Mouse (Mus musculus) hindbrain, embryonic 16.5 days (tissue): ENCODE data around the gene Zfp445. TPM values are rescaled to one million over a fixed set of nuclear protein-coding genes. Genes with fewer than 3 reads are reported as not detected.

Source experiments
- ATAC-seq: fragments of 200-750 bp; cut with Nextera tagmentation; 2 replicates; pipeline ENCODE4 v1.8.0; 2017; ENCODE audit warnings: moderate TSS enrichment, moderate library complexity
- H3K27ac ChIP-seq: fragments of 300-500 bp; sonication (generic); 2 replicates; pipeline ENCODE4 v1.5.1; 2014; ENCODE audit warnings: low read depth, mild to moderate bottlenecking, control low read depth, low read length, moderate library complexity
- H3K27me3 ChIP-seq: fragments of 300-500 bp; sonication (generic); replicated peaks from 2 replicates; pipeline ENCODE4 v1.6.1; 2014; ENCODE audit warnings: low read length; ENCODE audit not compliant: control insufficient read depth, insufficient read depth
- H3K36me3 ChIP-seq: fragments of 300-500 bp; sonication (generic); 2 replicates; pipeline ENCODE4 v1.6.1; 2014; ENCODE audit warnings: mild to moderate bottlenecking, low read length, moderate library complexity, mixed read lengths; ENCODE audit not compliant: control insufficient read depth, insufficient read depth
- H3K4me1 ChIP-seq: fragments of 300-500 bp; sonication (generic); 2 replicates; pipeline ENCODE4 v1.6.1; 2014; ENCODE audit warnings: low read depth, low read length; ENCODE audit not compliant: control insufficient read depth, insufficient read depth
- H3K4me2 ChIP-seq: fragments of 300-500 bp; sonication (generic); 2 replicates; pipeline ENCODE4 v1.6.1; 2014; ENCODE audit warnings: mild to moderate bottlenecking, low read length, control low read depth, moderate library complexity
- H3K4me3 ChIP-seq: fragments of 300-500 bp; sonication (generic); 2 replicates; pipeline ENCODE4 v1.5.1; 2014; ENCODE audit warnings: mild to moderate bottlenecking, low read length, control low read depth, moderate library complexity
- H3K9ac ChIP-seq: fragments of 300-500 bp; sonication (generic); 2 replicates; pipeline ENCODE4 v1.6.1; 2014; ENCODE audit warnings: low read depth, mild to moderate bottlenecking, control low read depth, low read length, moderate library complexity
- H3K9me3 ChIP-seq: fragments of 300-500 bp; sonication (generic); 2 replicates; pipeline ENCODE4 v1.6.1; 2014; ENCODE audit warnings: mild to moderate bottlenecking, low read length, moderate library complexity; ENCODE audit not compliant: control insufficient read depth
- WGBS: fragments of 180-500 bp; shearing (Covaris S2); extraction: QIAGEN DNeasy Blood & Tissue Kit; methylation state at CpG from one replicate; pipeline ENCODE4 v1.1.7; 2014; 5-methylcytosine and 5-hydroxymethylcytosine counted together
- polyA plus RNA-seq: library from polyadenylated mRNA; unstranded; fragments of >200 nt; fragmentation: Nextera tagmentation; extraction: Ambion mirVana; gene quantifications from 2 replicates; pipeline ENCODE4 v1.2.1, GENCODE M21; 2015

Zfp445 gene
- polyA plus RNA-seq: 88.3 and 102 TPM in 2 replicates

GRCm38 (mm10) chr9:122865697-122866166 lies at the start of gene Zfp445:
Zfp445 (minus strand) TSS chr9:122866006.
- H3K4me2 ChIP-seq: peak within 1 kb of the TSS; percentile 67
- under 1% methylated on average over 34 of the region's 34 CpGs for WGBS
- H3K9me3 ChIP-seq: peaks cover 10% of the 10 kb centered on the region
- H3K36me3 ChIP-seq: peaks cover 15% of the 10 kb centered on the region
- 0 out of 2 replicates have a peak, but pooled peaks cover 2% of the 10 kb centered on the region for H3K27me3 ChIP-seq
- peak within 1 kb of the TSS; percentile 91 for H3K9ac ChIP-seq
- peak within 1 kb of the TSS; percentile 76 for H3K27ac ChIP-seq
- ATAC-seq: peak; percentile 95
- H3K4me1 ChIP-seq: peaks cover 12% of the 10 kb centered on the region
- peak within 1 kb of the TSS; percentile 84 for H3K4me3 ChIP-seq

GRCm38 (mm10) chr9:122902717-122903535 lies 37.1 kb upstream of the Zfp445 start:
- Histone ChIP-seq H3K9me3 (no peaks in the 10 kb centered on the region), H3K27ac (peak overlapping the region; percentile 20; the same call in 1 of the 2 replicates), H3K36me3 (peaks cover 10% of the 10 kb centered on the region), H3K27me3 (no peaks in the 10 kb centered on the region), H3K4me3 (peak overlapping the region; percentile 55), H3K9ac (peak overlapping the region; percentile 75), H3K4me2 (peak overlapping the region; percentile 70), H3K4me1 (peaks cover 12% of the 10 kb centered on the region)
- WGBS: 13% methylated on average over 32 of the region's 32 CpGs
- ATAC-seq: peak; percentile 99

- H3K27me3 ChIP-seq: no peaks in the 10 kb centered on the region
- H3K27ac ChIP-seq: no peak overlapping the region
- H3K9me3 ChIP-seq: peaks cover under 1% of the 10 kb centered on the region
- H3K36me3 ChIP-seq: peaks cover 6% of the 10 kb centered on the region
- no peak overlapping the region for H3K4me3 ChIP-seq
- 94% methylated on average over 2 of the region's 2 CpGs for WGBS
- no peak for ATAC-seq
- H3K4me1 ChIP-seq: peaks cover 12% of the 10 kb centered on the region
- H3K4me2 ChIP-seq: no peak overlapping the region
- H3K9ac ChIP-seq: no peak overlapping the region
Measured at GRCm38 (mm10) chr9:122901047-122901446, 35.2 kb upstream of the Zfp445 start.

- peak; percentile 96 for ATAC-seq
- H3K9ac ChIP-seq: peak overlapping the region; percentile 81
- peak overlapping the region; percentile 64 for H3K4me3 ChIP-seq
- no peaks in the 10 kb centered on the region; the same call in 1 of the 2 replicates for H3K9me3 ChIP-seq
- peaks cover 8% of the 10 kb centered on the region for H3K4me1 ChIP-seq
- WGBS: 7% methylated on average over 54 of the region's 54 CpGs
- peak overlapping the region; percentile 89 for H3K4me2 ChIP-seq
- no peaks in the 10 kb centered on the region for H3K27me3 ChIP-seq
- H3K36me3 ChIP-seq: peaks cover 2% of the 10 kb centered on the region; the same call in 1 of the 2 replicates
- H3K27ac ChIP-seq: peak overlapping the region; percentile 53
Measured at GRCm38 (mm10) chr9:122886372-122887179, 20.8 kb upstream of the Zfp445 start.

GRCm38 (mm10) chr9:122885385-122885784 lies 19.6 kb upstream of the Zfp445 start, which contains the start of gene Zkscan7:
Zkscan7 (plus strand) TSS chr9:122885685.
- no peak for ATAC-seq
- Histone ChIP-seq H3K36me3 (no peaks in the 10 kb centered on the region; the same call in 1 of the 2 replicates), H3K27ac (no peak within 1 kb of the TSS), H3K4me2 (peak within 1 kb of the TSS; percentile 89), H3K4me3 (peak within 1 kb of the TSS; percentile 64), H3K9ac (no peak within 1 kb of the TSS), H3K27me3 (no peaks in the 10 kb centered on the region), H3K4me1 (peaks cover 8% of the 10 kb centered on the region), H3K9me3 (no peaks in the 10 kb centered on the region; the same call in 1 of the 2 replicates)
- 88% methylated on average over 3 of the region's 3 CpGs for WGBS

- H3K4me3 ChIP-seq: no peak overlapping the region
- no peak for ATAC-seq
- 96% methylated on average over 2 of the region's 2 CpGs for WGBS
- no peaks in the 10 kb centered on the region for H3K36me3 ChIP-seq
- H3K9me3 ChIP-seq: no peaks in the 10 kb centered on the region
- H3K27ac ChIP-seq: no peak overlapping the region
- H3K4me1 ChIP-seq: no peaks in the 10 kb centered on the region
- H3K27me3 ChIP-seq: no peaks in the 10 kb centered on the region
- no peak overlapping the region for H3K9ac ChIP-seq
- no peak overlapping the region for H3K4me2 ChIP-seq
Measured at GRCm38 (mm10) chr9:122875145-122875544, 9.3 kb upstream of the Zfp445 start.

- Histone ChIP-seq H3K9ac (no peak overlapping the region), H3K4me2 (no peak overlapping the region), H3K27me3 (no peaks in the 10 kb centered on the region), H3K36me3 (no peaks in the 10 kb centered on the region), H3K4me1 (no peaks in the 10 kb centered on the region), H3K9me3 (no peaks in the 10 kb centered on the region), H3K4me3 (no peak overlapping the region), H3K27ac (no peak overlapping the region)
- 50% methylated on average over 1 of the region's 1 CpGs for WGBS
- no peak for ATAC-seq
Measured at GRCm38 (mm10) chr9:122874653-122875052, 8.8 kb upstream of the Zfp445 start.

GRCm38 (mm10) chr9:122872595-122872994 lies 6.8 kb upstream of the Zfp445 start:
- Histone ChIP-seq H3K4me2 (no peak overlapping the region), H3K4me3 (no peak overlapping the region), H3K36me3 (no peaks in the 10 kb centered on the region), H3K27me3 (0 out of 2 replicates have a peak, but pooled peaks cover 2% of the 10 kb centered on the region), H3K9me3 (no peaks in the 10 kb centered on the region), H3K4me1 (no peaks in the 10 kb centered on the region), H3K9ac (no peak overlapping the region), H3K27ac (no peak overlapping the region)
- ATAC-seq: no peak
- 88% methylated on average over 4 of the region's 4 CpGs for WGBS
